Mouse (Mus musculus): ENCODE measurements around the gene BC049762. TPM values are rescaled to one million over a fixed set of nuclear protein-coding genes. Genes with fewer than 3 reads are reported as not detected.

The BC049762 gene
- total RNA-seq, 2 experiments from 2014 or later = not detected

GRCm38 (mm10) chr11:51219396-51219980 is 43.4 kb downstream of the BC049762 start:
- no peak for DNase-seq (ENCODE audit: low spot score in 2 of 2)

GRCm38 (mm10) chr11:51214021-51214420 is 48.8 kb downstream of the BC049762 start:
- no peak for DNase-seq (ENCODE audit: low spot score in 2 of 2)

- no peak for DNase-seq (ENCODE audit: low spot score in 2 of 2)
Measured at GRCm38 (mm10) chr11:51211426-51211825, 51.4 kb downstream of the BC049762 start.

- DNase-seq (ENCODE audit: low spot score in 2 of 2) = no peak
Measured at GRCm38 (mm10) chr11:51207758-51208157, 55.1 kb downstream of the BC049762 start.

Other genes starting within 250 kb of the BC049762 start
- not detected for gene Olfr54, start 248.8 kb downstream of the BC049762 start, total RNA-seq (2021)
- gene Olfr1375, start 214.9 kb downstream of the BC049762 start, total RNA-seq (2021) = not detected
- gene Zfp354a, start 203.8 kb downstream of the BC049762 start, total RNA-seq (2021) = 10 to 100 TPM in 1 of 2 experiments, 1 to 10 TPM in 1; 10.0 to 11.7 TPM
- not detected for gene Gm12569, start 42.6 kb downstream of the BC049762 start, total RNA-seq (2021)
- gene Clk4, start 1.3 kb downstream of the BC049762 start, total RNA-seq (2021) = 100 to 1,000 TPM; 120 to 127 TPM
- 1 to 10 TPM; 5.5 to 8.8 TPM for gene Col23a1, start 26.9 kb upstream of the BC049762 start, total RNA-seq (2021)

Measured in layer of hippocampus, adult 18-20 months (tissue).